Comparison of ENCODE assay signal across 8 mouse cellular contexts in genomic region chr5:125392618-125392976, GRCm38 (mm10). TPM values are rescaled to one million over a fixed set of nuclear protein-coding genes. Genes with fewer than 3 reads are reported as not detected.
DNase-seq lines count a peak whose midpoint lies in the region; ATAC-seq and TF ChIP-seq lines count a peak whose summit lies in the region.

No protein-coding gene starts in this region.

- no peak for TF ChIP-seq EP300 in MEL (IDR thresholded peaks at IDR 0.05; ENCODE audit: low read depth in 1 of 2, low read length in 2 of 2)

- no peak for TF ChIP-seq CTCF in MEL (IDR thresholded peaks at IDR 0.05 in 2 of 3, conservative IDR thresholded peaks at IDR 0.05 in 1 of 3; ENCODE audit: control insufficient read depth in 1 of 3, insufficient read depth in 1 of 3, low read depth in 2 of 3, low read length in 3 of 3, poor library complexity in 1 of 3, severe bottlenecking in 1 of 3)

- H3K4me2 ChIP-seq in heart, embryonic 16.5 days (ENCODE audit: low read depth, low read length) = peak overlapping the region; percentile 47
- H3K4me2 ChIP-seq in forebrain, embryonic 16.5 days (ENCODE audit: low read length) = peak overlapping the region; percentile 67

- peak overlapping the region; percentile 48; the same call in 1 of the 2 replicates for H3K4me3 ChIP-seq in heart, embryonic 16.5 days (ENCODE audit: low read length)
- H3K4me3 ChIP-seq in MEL (ENCODE audit: control insufficient read depth in 1 of 2, insufficient read depth in 1 of 2, low read depth in 2 of 2, low read length in 2 of 2) = peak overlapping the region; percentile 25 to 30
- peak overlapping the region; percentile 41; the same call in 1 of the 2 replicates for H3K4me3 ChIP-seq in forebrain, embryonic 16.5 days (replicated peaks; ENCODE audit: low read length)
- H3K4me3 ChIP-seq in macrophage (ENCODE audit: inconsistent target) = peak overlapping the region; percentile 33

- H3K9ac ChIP-seq in heart, embryonic 16.5 days (ENCODE audit: low read length) = peak overlapping the region; percentile 53
- peak overlapping the region; percentile 61 for H3K9ac ChIP-seq in MEL (ENCODE audit: control insufficient read depth, low read depth, low read length, poor library complexity, severe bottlenecking)
- H3K9ac ChIP-seq in forebrain, embryonic 16.5 days (replicated peaks; ENCODE audit: low read depth, low read length) = peak overlapping the region; percentile 31

- DNase-seq in heart, postnatal 4 days = no peak
- DNase-seq in MEL (ENCODE audit: low read depth, low spot score) = no peak
- no peak for DNase-seq in gastrocnemius, postnatal 25 days
- DNase-seq in layer of hippocampus, postnatal 14 days (ENCODE audit: low spot score in 2 of 2) = no peak
- no peak for DNase-seq in adrenal gland, adult 2 months

- H3K79me2 ChIP-seq in MEL (ENCODE audit: control insufficient read depth, insufficient read depth, low read length, poor library complexity) (peaks cover 23% of the 10 kb centered on the region), macrophage (ENCODE audit: inconsistent target) (peaks cover 37% of the 10 kb centered on the region)

- H3K9me3 ChIP-seq in heart, embryonic 16.5 days (replicated peaks; ENCODE audit: control insufficient read depth, low read length) = no peaks in the 10 kb centered on the region
- H3K9me3 ChIP-seq in MEL (replicated peaks; ENCODE audit: insufficient read depth, low read length) = no peaks in the 10 kb centered on the region
- no peaks in the 10 kb centered on the region for H3K9me3 ChIP-seq in forebrain, embryonic 16.5 days (ENCODE audit: control insufficient read depth, low read length)

- H3K27me3 ChIP-seq in heart, embryonic 16.5 days (ENCODE audit: control insufficient read depth, insufficient read depth, low read length) = no peaks in the 10 kb centered on the region
- no peaks in the 10 kb centered on the region for H3K27me3 ChIP-seq in MEL (ENCODE audit: control insufficient read depth in 1 of 2, insufficient read depth in 2 of 2, low read length in 2 of 2)
- no peaks in the 10 kb centered on the region for H3K27me3 ChIP-seq in forebrain, embryonic 16.5 days (replicated peaks; ENCODE audit: control insufficient read depth, insufficient read depth, low read length)

- no peak; the same call in 1 of the 2 replicates for ATAC-seq in heart, embryonic 16.5 days (replicated peaks; ENCODE audit: extremely low read depth, insufficient read depth, low FRiP score)
- peak; percentile 11; the same call in 1 of the 2 replicates for ATAC-seq in forebrain, embryonic 16.5 days

- peaks cover 6% of the 10 kb centered on the region for H3K36me3 ChIP-seq in heart, embryonic 16.5 days (ENCODE audit: control insufficient read depth, insufficient read depth)
- H3K36me3 ChIP-seq in MEL (ENCODE audit: control insufficient read depth in 1 of 2, insufficient read depth in 2 of 2, low read length in 2 of 2) (peaks cover 7 to 35% of the 10 kb centered on the region in 2 experiments), macrophage (ENCODE audit: inconsistent target) (no peaks in the 10 kb centered on the region)
- no peaks in the 10 kb centered on the region for H3K36me3 ChIP-seq in forebrain, embryonic 16.5 days (ENCODE audit: control insufficient read depth, insufficient read depth)

- TF ChIP-seq POLR2A in MEL (IDR thresholded peaks at IDR 0.05; ENCODE audit: control insufficient read depth in 1 of 2, insufficient read depth in 1 of 2, low read depth in 1 of 2, low read length in 2 of 2, poor library complexity in 1 of 2) = no peak

- TF ChIP-seq RAD21 in MEL (IDR thresholded peaks at IDR 0.05; ENCODE audit: low read depth, low read length) = no peak

- H3K27ac ChIP-seq in heart, embryonic 16.5 days (ENCODE audit: low read length) = peak overlapping the region; percentile 96
- H3K27ac ChIP-seq in MEL (ENCODE audit: control insufficient read depth, low read depth, low read length) (peak overlapping the region; percentile 70), macrophage (peak overlapping the region; percentile 100)
- H3K27ac ChIP-seq in forebrain, embryonic 16.5 days (ENCODE audit: low read length) = peak overlapping the region; percentile 99

- H3K4me1 ChIP-seq in heart, embryonic 16.5 days (ENCODE audit: control insufficient read depth, insufficient read depth, low read length) = peaks cover 39% of the 10 kb centered on the region
- H3K4me1 ChIP-seq in MEL (ENCODE audit: control insufficient read depth in 1 of 2, insufficient read depth in 2 of 2, low read length in 2 of 2) = peaks cover 9 to 40% of the 10 kb centered on the region in 2 experiments
- peaks cover 37% of the 10 kb centered on the region for H3K4me1 ChIP-seq in forebrain, embryonic 16.5 days (replicated peaks; ENCODE audit: control insufficient read depth, insufficient read depth, low read length)

- 31% methylated on average over 1 of the region's 1 CpGs for WGBS in heart, embryonic 16.5 days
- WGBS in forebrain, embryonic 16.5 days = 28% methylated on average over 1 of the region's 1 CpGs
- WGBS in macrophage (ENCODE audit: missing documents) = 40% methylated on average over 1 of the region's 1 CpGs

RNA-seq across cellular contexts. Expression of gene Ubc, which starts 2.6 kb away (rescaled TPM):
- 928 and 945 TPM in 2 replicates for polyA plus RNA-seq in heart, embryonic 16.5 days (2015; fragmentation: Nextera tagmentation; extraction: Ambion mirVana)
- 100 to 1,000 TPM; 781 to 834 TPM for total RNA-seq in heart, postnatal 4 days (2021)
- total RNA-seq in MEL (2012; rRNA removed) = 511 and 526 TPM in 2 replicates
- polyA plus RNA-seq in MEL (2012; ENCODE audit: insufficient read depth in 1 of 2, insufficient read length in 2 of 2, low read depth in 1 of 2, low replicate concordance in 2 of 2, missing spikeins in 1 of 2) (1,000 to 10,000 TPM in 1 of 2 experiments, 100 to 1,000 TPM in 1; 113 to 1,075 TPM), macrophage (2018) (431 to 1,072 TPM (median 940 TPM) in 3 replicates)
- polyA plus RNA-seq in forebrain, embryonic 16.5 days (2015; fragmentation: Nextera tagmentation; extraction: Ambion mirVana) = 1,295 and 1,372 TPM in 2 replicates
- 100 to 1,000 TPM in 23 of 26 experiments, 10 to 100 TPM in 3; 63.9 to 507 (median 213) TPM for total RNA-seq in macrophage (2018; cell fraction: chromatin; rRNA removed)
- total RNA-seq in macrophage (2018; cell fraction: cytosol; rRNA removed) = 1,000 to 10,000 TPM in 21 of 26 experiments, 100 to 1,000 TPM in 5; 601 to 2,041 (median 1,305) TPM
- total RNA-seq in macrophage (2018; cell fraction: nucleus; rRNA removed) = 100 to 1,000 TPM; 220 to 953 (median 671) TPM
- 1,000 to 10,000 TPM in 1 of 2 experiments, 100 to 1,000 TPM in 1; 606 to 1,413 TPM for total RNA-seq in gastrocnemius, postnatal 25 days (2021)
- total RNA-seq in layer of hippocampus, postnatal 14 days (2021) = 100 to 1,000 TPM; 755 to 828 TPM
- 1,000 to 10,000 TPM; 1,333 to 2,925 TPM for total RNA-seq in adrenal gland, adult 2 months (2021)
- 634 and 889 TPM in 2 replicates for polyA plus RNA-seq in adrenal gland, adult 2 months (2012; rRNA removed)

RNA-seq across cellular contexts. Expression of gene Gm10382, which starts 3.5 kb away (rescaled TPM):
- 0.27 and 0.30 TPM in 2 replicates for polyA plus RNA-seq in heart, embryonic 16.5 days (2015; fragmentation: Nextera tagmentation; extraction: Ambion mirVana)
- under 1 TPM; 0.21 to 0.29 TPM for total RNA-seq in heart, postnatal 4 days (2021)
- total RNA-seq in MEL (2012; rRNA removed) = 0.65 TPM in 2 replicates
- polyA plus RNA-seq in MEL (2012; ENCODE audit: insufficient read depth in 1 of 2, insufficient read length in 2 of 2, low read depth in 1 of 2, low replicate concordance in 2 of 2, missing spikeins in 1 of 2) (under 1 TPM in 1 of 2 experiments, not detected in 1; 0.96 TPM), macrophage (2018) (not detected in 3 replicates)
- 0.39 and 0.46 TPM in 2 replicates for polyA plus RNA-seq in forebrain, embryonic 16.5 days (2015; fragmentation: Nextera tagmentation; extraction: Ambion mirVana)
- total RNA-seq in macrophage (2018; cell fraction: chromatin; rRNA removed) = 1 to 10 TPM in 20 of 26 experiments, under 1 TPM in 5, not detected in 1; 0.41 to 6.7 (median 1.5) TPM
- total RNA-seq in macrophage (2018; cell fraction: cytosol; rRNA removed) = under 1 TPM in 20 of 26 experiments, not detected in 6; 0.05 to 0.63 (median 0.18) TPM
- total RNA-seq in macrophage (2018; cell fraction: nucleus; rRNA removed) = 10 to 100 TPM in 1 of 26 experiments, 1 to 10 TPM in 18, under 1 TPM in 4, not detected in 3; 0.60 to 10.9 (median 2.2) TPM
- not detected for total RNA-seq in gastrocnemius, postnatal 25 days (2021)
- under 1 TPM; 0.28 to 0.52 TPM for total RNA-seq in layer of hippocampus, postnatal 14 days (2021)
- total RNA-seq in adrenal gland, adult 2 months (2021) = under 1 TPM; 0.23 to 0.24 TPM
- 0.26 and 0.50 TPM in 2 replicates for polyA plus RNA-seq in adrenal gland, adult 2 months (2012; rRNA removed)

RNA-seq across cellular contexts. Expression of gene Dhx37, which starts 41.3 kb away (rescaled TPM):
- polyA plus RNA-seq in heart, embryonic 16.5 days (2015; fragmentation: Nextera tagmentation; extraction: Ambion mirVana) = 8.5 and 10.5 TPM in 2 replicates
- 10 to 100 TPM; 13.6 to 14.6 TPM for total RNA-seq in heart, postnatal 4 days (2021)
- total RNA-seq in MEL (2012; rRNA removed) = 26.0 and 27.4 TPM in 2 replicates
- polyA plus RNA-seq in MEL (2012; ENCODE audit: insufficient read depth in 1 of 2, insufficient read length in 2 of 2, low read depth in 1 of 2, low replicate concordance in 2 of 2, missing spikeins in 1 of 2) = 100 to 1,000 TPM in 1 of 2 experiments, 10 to 100 TPM in 1; 55.3 to 549 TPM
- polyA plus RNA-seq in forebrain, embryonic 16.5 days (2015; fragmentation: Nextera tagmentation; extraction: Ambion mirVana) = 10.5 and 13.5 TPM in 2 replicates
- total RNA-seq in macrophage (2018; cell fraction: chromatin; rRNA removed) = 10 to 100 TPM in 21 of 26 experiments, 1 to 10 TPM in 5; 4.6 to 34.3 (median 17.3) TPM
- 10 to 100 TPM in 6 of 26 experiments, 1 to 10 TPM in 20; 5.1 to 12.6 (median 8.3) TPM for total RNA-seq in macrophage (2018; cell fraction: cytosol; rRNA removed)
- 10 to 100 TPM in 10 of 26 experiments, 1 to 10 TPM in 16; 5.9 to 22.3 (median 9.2) TPM for total RNA-seq in macrophage (2018; cell fraction: nucleus; rRNA removed)
- 6.9 to 16.2 TPM (median 11.8 TPM) in 3 replicates for polyA plus RNA-seq in macrophage (2018)
- total RNA-seq in gastrocnemius, postnatal 25 days (2021) = 1 to 10 TPM; 3.6 to 3.8 TPM
- total RNA-seq in layer of hippocampus, postnatal 14 days (2021) = 10 to 100 TPM; 12.4 to 13.8 TPM
- total RNA-seq in adrenal gland, adult 2 months (2021) = 10 to 100 TPM; 19.2 to 19.6 TPM
- polyA plus RNA-seq in adrenal gland, adult 2 months (2012; rRNA removed) = 26.0 and 53.9 TPM in 2 replicates

RNA-seq across cellular contexts. Expression of gene Bri3bp, which starts 48.8 kb away (rescaled TPM):
- polyA plus RNA-seq in heart, embryonic 16.5 days (2015; fragmentation: Nextera tagmentation; extraction: Ambion mirVana) = 44.1 and 45.2 TPM in 2 replicates
- total RNA-seq in heart, postnatal 4 days (2021) = 10 to 100 TPM; 55.8 to 56.3 TPM
- 87.6 and 88.6 TPM in 2 replicates for total RNA-seq in MEL (2012; rRNA removed)
- polyA plus RNA-seq in MEL (2012; ENCODE audit: insufficient read depth in 1 of 2, insufficient read length in 2 of 2, low read depth in 1 of 2, low replicate concordance in 2 of 2, missing spikeins in 1 of 2) (100 to 1,000 TPM in 1 of 2 experiments, 10 to 100 TPM in 1; 73.7 to 264 TPM), macrophage (2018) (3.6 to 7.6 TPM (median 5.6 TPM) in 3 replicates)
- 37.8 and 38.3 TPM in 2 replicates for polyA plus RNA-seq in forebrain, embryonic 16.5 days (2015; fragmentation: Nextera tagmentation; extraction: Ambion mirVana)
- 1 to 10 TPM in 13 of 26 experiments, under 1 TPM in 12, not detected in 1; 0.17 to 5.0 (median 1.0) TPM for total RNA-seq in macrophage (2018; cell fraction: chromatin; rRNA removed)
- 1 to 10 TPM; 1.5 to 8.9 (median 3.8) TPM for total RNA-seq in macrophage (2018; cell fraction: cytosol; rRNA removed)
- 1 to 10 TPM; 1.1 to 8.5 (median 2.7) TPM for total RNA-seq in macrophage (2018; cell fraction: nucleus; rRNA removed)
- total RNA-seq in gastrocnemius, postnatal 25 days (2021) = 1 to 10 TPM; 3.5 to 4.7 TPM
- 10 to 100 TPM; 89.0 to 90.0 TPM for total RNA-seq in layer of hippocampus, postnatal 14 days (2021)
- 10 to 100 TPM; 25.3 to 28.7 TPM for total RNA-seq in adrenal gland, adult 2 months (2021)
- 11.0 and 22.1 TPM in 2 replicates for polyA plus RNA-seq in adrenal gland, adult 2 months (2012; rRNA removed)

RNA-seq across cellular contexts. Expression of gene Scarb1, which starts 51.7 kb away (rescaled TPM):
- polyA plus RNA-seq in heart, embryonic 16.5 days (2015; fragmentation: Nextera tagmentation; extraction: Ambion mirVana) = 72.9 and 75.5 TPM in 2 replicates
- 10 to 100 TPM; 65.7 to 67.0 TPM for total RNA-seq in heart, postnatal 4 days (2021)
- total RNA-seq in MEL (2012; rRNA removed) = 51.4 and 53.1 TPM in 2 replicates
- polyA plus RNA-seq in MEL (2012; ENCODE audit: insufficient read depth in 1 of 2, insufficient read length in 2 of 2, low read depth in 1 of 2, low replicate concordance in 2 of 2, missing spikeins in 1 of 2) (10 to 100 TPM in 1 of 2 experiments, not detected in 1; 98.3 TPM), macrophage (2018) (80.8 to 94.6 TPM (median 83.7 TPM) in 3 replicates)
- polyA plus RNA-seq in forebrain, embryonic 16.5 days (2015; fragmentation: Nextera tagmentation; extraction: Ambion mirVana) = 33.4 and 38.3 TPM in 2 replicates
- 100 to 1,000 TPM in 4 of 26 experiments, 10 to 100 TPM in 21, 1 to 10 TPM in 1; 8.4 to 109 (median 52.5) TPM for total RNA-seq in macrophage (2018; cell fraction: chromatin; rRNA removed)
- 10 to 100 TPM; 43.9 to 88.4 (median 58.6) TPM for total RNA-seq in macrophage (2018; cell fraction: cytosol; rRNA removed)
- 100 to 1,000 TPM in 2 of 26 experiments, 10 to 100 TPM in 24; 21.7 to 129 (median 52.7) TPM for total RNA-seq in macrophage (2018; cell fraction: nucleus; rRNA removed)
- total RNA-seq in gastrocnemius, postnatal 25 days (2021) = 10 to 100 TPM; 11.7 to 25.2 TPM
- 10 to 100 TPM; 46.1 to 54.3 TPM for total RNA-seq in layer of hippocampus, postnatal 14 days (2021)
- total RNA-seq in adrenal gland, adult 2 months (2021) = 1,000 to 10,000 TPM; 2,436 to 2,553 TPM
- 2,348 and 2,822 TPM in 2 replicates for polyA plus RNA-seq in adrenal gland, adult 2 months (2012; rRNA removed)
